Mouse (Mus musculus) frontal cortex, postnatal 10 days (tissue): ENCODE results near the gene Nsmce1.

Experiments used
- DNase-seq, 2 experiments: peaks; one replicate each; pipeline ENCODE4 v3.0.0; 2022; ENCODE audit warnings: low spot score in 2 of 2, mixed read lengths in 1 of 2

Gene Nsmce1

DNA sequence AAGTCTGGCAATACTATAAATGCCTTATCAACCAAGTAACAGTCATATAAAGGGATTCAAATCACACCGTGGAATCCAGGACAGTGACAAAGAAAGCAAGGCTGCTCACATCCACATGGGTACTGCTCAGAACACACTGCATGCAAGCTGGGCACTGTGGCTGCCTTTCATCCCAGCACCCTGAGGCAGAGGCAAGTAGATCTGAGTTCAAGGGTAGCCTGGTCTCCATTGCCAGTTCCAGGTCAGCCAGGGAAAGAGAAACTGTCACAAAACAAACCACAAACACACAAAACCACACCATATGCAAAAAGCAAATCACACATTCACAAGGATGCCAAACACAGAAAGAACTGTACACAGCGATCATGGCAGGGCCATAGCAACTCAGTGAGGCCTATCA lies 1.8 kb downstream of the Nsmce1 start:
- DNase-seq = no peak

GRCm38 (mm10) chr7:125488706-125489105 lies 2.7 kb downstream of the Nsmce1 start:
- no peak for DNase-seq

DNA sequence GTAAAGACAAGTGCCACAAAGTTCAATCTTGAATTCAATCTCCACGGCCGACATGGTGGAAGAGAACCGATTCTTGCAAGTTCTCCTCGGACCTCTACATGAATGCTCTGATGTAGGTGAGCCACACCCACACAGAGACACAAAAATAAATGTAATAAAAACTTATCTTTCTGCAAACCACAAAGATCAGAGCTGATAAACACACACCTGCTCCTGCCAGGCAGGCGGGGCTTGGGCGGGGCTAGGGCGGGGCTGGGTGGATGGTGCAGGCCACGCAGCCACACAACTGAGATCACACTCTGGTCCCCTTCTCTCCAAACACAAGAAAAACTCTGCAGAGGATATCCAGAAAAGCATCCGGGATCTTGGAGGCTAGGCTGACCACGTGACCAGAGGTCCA lies 4.3 kb downstream of the Nsmce1 start:
- no peak for DNase-seq

DNA sequence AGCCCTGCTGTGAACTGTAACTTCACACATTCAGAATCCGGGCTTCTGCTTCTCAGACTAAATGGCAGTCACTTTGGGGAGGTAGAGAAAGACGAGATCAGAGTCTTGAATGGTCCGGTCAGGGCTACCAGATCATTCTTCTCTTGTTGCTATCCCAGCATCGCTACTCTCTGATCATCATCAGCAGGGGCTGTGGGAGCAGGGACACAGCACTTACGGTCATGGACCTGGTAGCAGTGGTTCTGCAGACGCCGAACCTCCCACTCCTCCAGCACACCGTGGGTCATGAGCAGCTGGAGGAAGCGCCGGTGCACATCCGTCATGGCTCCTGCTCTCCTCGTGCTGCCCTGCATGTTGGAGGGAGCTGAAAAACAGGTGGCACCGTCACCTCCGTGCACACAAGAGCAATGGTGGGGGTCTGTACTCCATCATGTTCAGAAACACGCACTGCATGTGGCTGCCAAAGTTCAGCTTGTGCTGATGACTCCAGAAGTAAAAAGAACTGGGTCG lies 5.2 kb downstream of the Nsmce1 start:
- no peak for DNase-seq

DNA sequence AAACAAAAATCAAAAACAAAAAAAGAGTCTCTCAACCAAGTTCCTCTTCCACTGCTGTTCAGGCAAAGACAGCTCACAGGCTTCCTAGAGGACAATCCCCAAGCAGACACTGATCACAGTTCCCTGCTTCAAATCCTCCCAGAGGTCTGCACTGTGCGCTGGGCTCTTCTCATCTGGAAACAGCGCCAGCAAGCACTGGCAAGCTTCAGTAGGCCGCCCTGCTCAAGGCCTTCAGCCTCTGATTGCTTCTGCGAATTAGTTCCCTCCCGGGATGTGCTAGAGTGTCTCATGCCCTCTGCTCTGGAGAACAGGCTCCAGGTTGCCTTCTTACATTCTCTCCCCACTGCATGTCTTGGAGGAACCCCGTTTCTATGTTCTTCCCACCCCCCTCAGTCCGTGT lies 6.6 kb downstream of the Nsmce1 start:
- no peak for DNase-seq

GRCm38 (mm10) chr7:125482886-125483285 lies 8.5 kb downstream of the Nsmce1 start:
- DNase-seq = no peak

DNA sequence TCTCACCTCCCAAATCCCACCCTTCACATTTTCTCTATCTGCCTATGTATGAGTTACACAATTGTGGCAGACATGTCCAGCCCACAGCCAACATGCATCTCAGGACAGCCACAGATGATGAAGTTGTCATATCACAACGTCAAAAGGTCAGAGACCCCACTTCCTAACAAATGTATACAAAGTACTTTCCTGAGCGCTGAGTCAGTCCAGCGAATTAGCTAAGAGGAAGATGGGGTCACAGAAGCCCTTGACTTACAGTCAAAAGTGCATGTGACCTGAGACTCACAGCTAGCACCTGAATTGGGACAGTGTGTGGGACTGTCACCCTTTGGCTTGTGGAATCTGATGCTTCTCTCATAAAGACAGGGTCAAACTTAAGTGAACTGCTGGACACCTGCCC lies 9.1 kb downstream of the Nsmce1 start:
- DNase-seq = no peak

- DNase-seq = no peak
Measured at GRCm38 (mm10) chr7:125480518-125480917, 10.9 kb downstream of the Nsmce1 start.

GRCm38 (mm10) chr7:125478391-125478984 lies 12.9 kb downstream of the Nsmce1 start:
- DNase-seq = no peak

DNA sequence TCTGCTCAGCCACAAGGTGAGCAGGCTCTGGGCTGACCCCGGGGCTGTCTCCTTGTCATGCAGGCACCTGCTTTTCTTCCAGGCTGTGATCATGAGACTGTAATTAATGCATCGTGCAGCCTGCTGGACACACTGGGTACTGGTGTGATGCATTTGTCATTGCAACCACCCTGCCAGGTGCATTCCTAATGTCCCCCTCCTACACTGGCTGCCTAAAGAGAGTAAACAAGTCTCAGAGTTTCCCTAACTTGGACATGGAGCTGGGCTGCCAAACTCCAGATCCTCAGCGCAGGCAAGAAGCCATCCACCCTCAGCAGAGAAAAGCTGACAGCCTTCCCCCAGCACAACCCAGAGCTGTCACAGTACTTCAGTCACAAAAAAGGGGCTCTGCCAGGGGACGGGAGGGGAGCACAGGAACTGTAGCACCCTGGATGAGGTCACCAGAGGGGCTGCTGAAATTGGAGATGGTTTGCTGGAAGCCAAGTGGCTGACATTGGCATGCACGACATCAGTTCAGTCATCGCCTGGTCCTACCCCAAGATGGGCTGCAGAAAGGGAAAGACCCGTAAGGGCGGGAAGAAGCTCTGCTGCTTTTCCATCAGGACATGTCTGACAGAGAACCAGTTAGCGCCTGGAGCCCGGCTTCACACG lies 15.7 kb downstream of the Nsmce1 start:
- no peak for DNase-seq

- no peak for DNase-seq
Measured at GRCm38 (mm10) chr7:125474535-125474934, 16.9 kb downstream of the Nsmce1 start.

- peak; percentile 38 to 66 for DNase-seq
Measured at GRCm38 (mm10) chr7:125471991-125472741, 19.2 kb downstream of the Nsmce1 start.

DNA sequence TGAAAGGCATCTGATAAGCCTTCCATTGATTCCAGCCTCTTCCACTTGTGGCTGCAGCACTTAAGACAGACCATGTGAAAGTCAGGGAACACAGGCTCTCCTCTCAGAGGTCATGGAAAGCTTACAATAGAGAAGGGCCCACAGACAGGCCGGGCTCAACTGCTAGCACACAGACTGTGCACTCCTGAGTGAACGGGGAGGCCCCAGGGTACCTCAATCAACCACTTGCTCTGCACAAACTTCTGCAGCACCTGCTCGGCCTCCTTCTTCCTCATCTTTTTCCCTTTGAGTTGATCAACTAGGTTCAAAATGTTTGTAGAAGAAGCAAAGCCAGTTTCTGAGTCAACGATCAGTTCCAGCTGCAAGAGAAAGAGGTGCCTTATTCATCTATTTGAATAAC lies 20.5 kb downstream of the Nsmce1 start:
- no peak for DNase-seq

GRCm38 (mm10) chr7:125469937-125470336 lies 21.5 kb downstream of the Nsmce1 start:
- peak in 1 of 2 experiments; percentile 61 for DNase-seq

GRCm38 (mm10) chr7:125462200-125462599 lies 29.2 kb downstream of the Nsmce1 start:
- DNase-seq = no peak

- no peak for DNase-seq
Measured at GRCm38 (mm10) chr7:125453671-125454070, 37.7 kb downstream of the Nsmce1 start.

- no peak for DNase-seq
Measured at GRCm38 (mm10) chr7:125451078-125451477, 40.3 kb downstream of the Nsmce1 start.

GRCm38 (mm10) chr7:125450678-125451077 lies 40.7 kb downstream of the Nsmce1 start:
- DNase-seq = no peak

GRCm38 (mm10) chr7:125444464-125445401 lies 46.7 kb downstream of the Nsmce1 start, which contains the start of gene Kdm8:
Gene Kdm8 (plus strand): TSS chr7:125444676.
- peak; percentile 87 to 88 for DNase-seq

GRCm38 (mm10) chr7:125444076-125444463 lies 47.3 kb downstream of the Nsmce1 start:
- DNase-seq = no peak

DNA sequence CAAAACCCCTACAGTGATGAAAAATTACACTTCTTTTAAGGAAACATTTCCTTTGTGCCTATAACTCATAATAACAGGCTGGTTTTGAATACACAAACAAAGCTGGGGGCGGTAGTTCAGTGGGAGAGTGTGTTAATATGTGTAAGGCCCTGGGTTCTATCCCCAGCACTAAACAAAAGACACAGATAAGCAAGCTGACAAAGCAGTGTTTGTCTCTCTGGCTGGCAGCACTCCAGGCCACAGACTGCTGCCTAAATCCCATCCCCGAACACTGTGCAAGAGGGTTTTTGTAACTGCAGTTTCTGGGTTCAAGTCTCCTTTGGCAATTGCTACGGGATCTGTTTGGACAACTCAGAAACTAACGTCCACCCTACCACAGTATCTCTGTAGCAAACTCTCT lies 49.1 kb downstream of the Nsmce1 start:
- no peak for DNase-seq
